Mouse (Mus musculus) midbrain, embryonic 11.5 days (tissue): Measurements from ENCODE around the gene Anapc2. TPM values are rescaled to one million over a fixed set of nuclear protein-coding genes. Genes with fewer than 3 reads are reported as not detected.

ENCODE experiments used
- polyA plus RNA-seq: library from polyadenylated mRNA; unstranded; fragments of >200 nt; fragmentation: Nextera tagmentation; extraction: Ambion mirVana; gene quantifications from 2 replicates; pipeline ENCODE4 v1.2.1, GENCODE M21; 2014

Gene Anapc2
- polyA plus RNA-seq, 1 experiment from 2014 or later, result 117 TPM

Other genes starting within 250 kb of the Anapc2 start
- 34.2 and 34.7 TPM in 2 replicates for gene Nsmf, start 218.1 kb upstream of the Anapc2 start, polyA plus RNA-seq
- gene Entpd8, start 192.2 kb upstream of the Anapc2 start, polyA plus RNA-seq, result not detected in 2 replicates
- gene Noxa1, start 177.3 kb upstream of the Anapc2 start, polyA plus RNA-seq, result not detected in 2 replicates
- 60.3 and 63.9 TPM in 2 replicates for gene Nrarp, start 91.7 kb upstream of the Anapc2 start, polyA plus RNA-seq
- gene Tor4a, start 75.6 kb upstream of the Anapc2 start, polyA plus RNA-seq, result 1.4 and 1.5 TPM in 2 replicates
- 96.4 and 102 TPM in 2 replicates for gene Nelfb, start 61.0 kb upstream of the Anapc2 start, polyA plus RNA-seq
- not detected in 2 replicates for gene Stpg3, start 57.8 kb upstream of the Anapc2 start, polyA plus RNA-seq
- 0.94 TPM in 1 of 2 replicates, not detected in the other for gene Fam166a, start 53.7 kb upstream of the Anapc2 start, polyA plus RNA-seq
- gene Tubb4b, start 47.8 kb upstream of the Anapc2 start, polyA plus RNA-seq, result 535 and 571 TPM in 2 replicates
- not detected in 2 replicates for gene Slc34a3, start 38.1 kb upstream of the Anapc2 start, polyA plus RNA-seq
- gene Rnf224, start 35.7 kb upstream of the Anapc2 start, polyA plus RNA-seq, result not detected in 2 replicates
- gene Rnf208, start 30.2 kb upstream of the Anapc2 start, polyA plus RNA-seq, result 24.4 and 26.9 TPM in 2 replicates
- gene Cysrt1, start 30.0 kb upstream of the Anapc2 start, polyA plus RNA-seq, result 0.32 TPM in 1 of 2 replicates, not detected in the other
- 3.3 and 4.1 TPM in 2 replicates for gene AL732309.1, start 25.6 kb upstream of the Anapc2 start, polyA plus RNA-seq
- gene Tmem203, start 17.0 kb upstream of the Anapc2 start, polyA plus RNA-seq, result 14.7 and 16.0 TPM in 2 replicates
- gene Tprn, start 9.9 kb upstream of the Anapc2 start, polyA plus RNA-seq, result 2.4 and 4.5 TPM in 2 replicates
- 240 and 247 TPM in 2 replicates for gene Ssna1, start within 50 bp of the Anapc2 start, polyA plus RNA-seq
- not detected in 2 replicates for gene Tmem210, start 15.7 kb downstream of the Anapc2 start, polyA plus RNA-seq
- gene Lrrc26, start 17.4 kb downstream of the Anapc2 start, polyA plus RNA-seq, result not detected in 2 replicates
- gene Grin1, start 46.7 kb downstream of the Anapc2 start, polyA plus RNA-seq, result 2.4 and 2.6 TPM in 2 replicates
- 87.2 and 88.1 TPM in 2 replicates for gene Man1b1, start 59.9 kb downstream of the Anapc2 start, polyA plus RNA-seq
- 15.9 and 16.0 TPM in 2 replicates for gene Dpp7, start 83.9 kb downstream of the Anapc2 start, polyA plus RNA-seq
- 3.4 and 6.7 TPM in 2 replicates for gene Uap1l1, start 93.2 kb downstream of the Anapc2 start, polyA plus RNA-seq
- gene Sapcd2, start 99.8 kb downstream of the Anapc2 start, polyA plus RNA-seq, result 47.9 and 53.3 TPM in 2 replicates
- 0.12 and 0.23 TPM in 2 replicates for gene Entpd2, start 123.4 kb downstream of the Anapc2 start, polyA plus RNA-seq
- 101 and 106 TPM in 2 replicates for gene Npdc1, start 126.9 kb downstream of the Anapc2 start, polyA plus RNA-seq
- gene Fut7, start 150.8 kb downstream of the Anapc2 start, polyA plus RNA-seq, result not detected in 2 replicates
- 5.2 and 5.4 TPM in 2 replicates for gene Abca2, start 156.2 kb downstream of the Anapc2 start, polyA plus RNA-seq
- 0.18 and 0.25 TPM in 2 replicates for gene Clic3, start 184.4 kb downstream of the Anapc2 start, polyA plus RNA-seq
- gene Paxx, start 188.6 kb downstream of the Anapc2 start, polyA plus RNA-seq, result 21.9 and 23.2 TPM in 2 replicates
- 0.26 TPM in 1 of 2 replicates, not detected in the other for gene Ptgds, start 197.6 kb downstream of the Anapc2 start, polyA plus RNA-seq
- gene Lcn12, start 221.4 kb downstream of the Anapc2 start, polyA plus RNA-seq, result not detected in 2 replicates
- 65.9 and 66.4 TPM in 2 replicates for gene Fbxw5, start 228.3 kb downstream of the Anapc2 start, polyA plus RNA-seq
- 3.6 TPM in 2 replicates for gene C8g, start 229.2 kb downstream of the Anapc2 start, polyA plus RNA-seq